9 mouse cellular contexts compared by ENCODE assay signal in the genomic region with DNA sequence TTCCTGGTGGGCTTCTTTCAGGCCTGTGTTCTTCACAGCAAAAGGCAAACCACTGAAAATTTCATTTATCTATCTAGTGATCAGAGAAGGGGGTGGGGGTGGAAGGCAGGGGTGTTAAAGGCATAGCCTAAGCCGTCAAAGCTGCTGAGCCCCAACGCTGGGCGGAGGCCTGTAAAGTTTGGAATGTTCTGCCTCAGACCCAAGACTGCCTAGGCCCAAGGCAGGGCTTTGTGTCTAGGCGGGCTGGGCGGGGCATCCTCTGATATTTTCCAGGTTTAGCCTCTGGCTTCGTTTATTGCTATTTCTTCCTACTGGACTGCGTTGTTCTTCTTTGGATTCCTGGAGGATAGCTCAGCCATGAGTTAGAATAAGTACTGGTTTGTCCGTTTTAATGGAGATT. TPM values are rescaled to one million over a fixed set of nuclear protein-coding genes. Genes with fewer than 3 reads are reported as not detected.
DNase-seq lines count a peak whose midpoint lies in the region; ATAC-seq and TF ChIP-seq lines count a peak whose summit lies in the region.
"Had no signal": no experiment of that assay in that cellular context is flagged by ENCODE, and none has a peak within 500 bp of the region (broad histone marks: within the 10 kb centered on the region; RNA-seq: fewer than 3 reads in every experiment).

No protein-coding gene starts in this region.

- no peaks in the 10 kb centered on the region for H3K27me3 ChIP-seq in lung, postnatal 0 days (replicated peaks; ENCODE audit: insufficient read depth, low read length)
- H3K27me3 ChIP-seq: Patski had no signal

- peak; percentile 74 for ATAC-seq in lung, postnatal 0 days

- 36% methylated on average over 8 of the region's 8 CpGs for WGBS in lung, postnatal 0 days

- peak overlapping the region; percentile 68 for H3K9ac ChIP-seq in lung, postnatal 0 days (replicated peaks; ENCODE audit: low read depth)

- H3K4me1 ChIP-seq in lung, postnatal 0 days (ENCODE audit: insufficient read depth, low read depth, low read length), result peaks cover 7% of the 10 kb centered on the region; the same call in 1 of the 2 replicates

- peak; percentile 15 for DNase-seq in ovary, adult 18-20 months (ENCODE audit: low spot score)
- no peak for DNase-seq in ovary, postnatal 10 days (ENCODE audit: low spot score)
- peak; percentile 98 for DNase-seq in heart, adult 11 months
- DNase-seq in kidney, adult 11 months, result peak; percentile 18
- DNase-seq in lung, postnatal 0 days (ENCODE audit: low spot score), result peak; percentile 72
- peak; percentile 69 for DNase-seq in testis, postnatal 10 days (ENCODE audit: low spot score)
- no peak for DNase-seq in left cerebral cortex, adult 8-10 months (ENCODE audit: low spot score in 2 of 2)
- DNase-seq in adrenal gland, postnatal 4 days (ENCODE audit: low spot score in 2 of 2), result no peak

- peak overlapping the region; percentile 58 for H3K4me3 ChIP-seq in lung, postnatal 0 days (ENCODE audit: low read depth, low read length)

- H3K9me3 ChIP-seq in lung, postnatal 0 days (ENCODE audit: low read length), result no peaks in the 10 kb centered on the region

- peak; percentile 13; the same call in 1 of the 2 replicates for TF ChIP-seq EP300 in lung, postnatal 0 days (IDR thresholded peaks at IDR 0.05)

- H3K4me2 ChIP-seq in lung, postnatal 0 days (replicated peaks; ENCODE audit: low read depth, low read length), result peak overlapping the region; percentile 79

- TF ChIP-seq CTCF in lung, postnatal 0 days (IDR thresholded peaks at IDR 0.05), result no peak

- H3K27ac ChIP-seq in lung, postnatal 0 days (ENCODE audit: low read length), result peak overlapping the region; percentile 93

- no peaks in the 10 kb centered on the region for H3K36me3 ChIP-seq in lung, postnatal 0 days (ENCODE audit: insufficient read depth, low read length)

RNA-seq across cellular contexts. Expression of a gene that starts 0.3 kb away (rescaled TPM):
- 162 and 168 TPM in 2 replicates for polyA plus RNA-seq in lung, postnatal 0 days (2015; fragmentation: Nextera tagmentation; extraction: Ambion mirVana)
- 10 to 100 TPM; 15.1 to 18.5 (median 17.0) TPM for total RNA-seq in left cerebral cortex, adult 8-10 months (2022)
- 10 to 100 TPM; 53.5 to 56.8 TPM for total RNA-seq in adrenal gland, postnatal 4 days (2021)

RNA-seq across cellular contexts. Expression of a gene that starts 56.9 kb away (rescaled TPM):
- 0.06 and 0.12 TPM in 2 replicates for polyA plus RNA-seq in lung, postnatal 0 days (2015; fragmentation: Nextera tagmentation; extraction: Ambion mirVana)
- total RNA-seq in left cerebral cortex, adult 8-10 months (2022), result 10 to 100 TPM; 47.6 to 57.7 (median 52.5) TPM
- total RNA-seq in adrenal gland, postnatal 4 days (2021), result under 1 TPM; 0.22 to 0.23 TPM
- polyA plus RNA-seq: Patski had no signal

Comparison
In these comparisons a context has a peak if more than half of its experiments do, and no peak if none do; other contexts are left out.
1. DNase-seq: peak in ovary, adult 18-20 months (single experiment), heart, adult 11 months (single experiment), kidney, adult 11 months (single experiment), lung, postnatal 0 days (single experiment) and testis, postnatal 10 days (single experiment); none in ovary, postnatal 10 days (single experiment), left cerebral cortex, adult 8-10 months (0 of 2) and adrenal gland, postnatal 4 days (0 of 2).
2. RNA of a gene that starts 56.9 kb away (total RNA-seq): 47.6 to 57.7 TPM in left cerebral cortex, adult 8-10 months; 0.22 to 0.23 TPM in adrenal gland, postnatal 4 days; every median in the first group is over 10 times any median in the second.